15 mouse cellular contexts compared by ENCODE assay signal in the genomic region with DNA sequence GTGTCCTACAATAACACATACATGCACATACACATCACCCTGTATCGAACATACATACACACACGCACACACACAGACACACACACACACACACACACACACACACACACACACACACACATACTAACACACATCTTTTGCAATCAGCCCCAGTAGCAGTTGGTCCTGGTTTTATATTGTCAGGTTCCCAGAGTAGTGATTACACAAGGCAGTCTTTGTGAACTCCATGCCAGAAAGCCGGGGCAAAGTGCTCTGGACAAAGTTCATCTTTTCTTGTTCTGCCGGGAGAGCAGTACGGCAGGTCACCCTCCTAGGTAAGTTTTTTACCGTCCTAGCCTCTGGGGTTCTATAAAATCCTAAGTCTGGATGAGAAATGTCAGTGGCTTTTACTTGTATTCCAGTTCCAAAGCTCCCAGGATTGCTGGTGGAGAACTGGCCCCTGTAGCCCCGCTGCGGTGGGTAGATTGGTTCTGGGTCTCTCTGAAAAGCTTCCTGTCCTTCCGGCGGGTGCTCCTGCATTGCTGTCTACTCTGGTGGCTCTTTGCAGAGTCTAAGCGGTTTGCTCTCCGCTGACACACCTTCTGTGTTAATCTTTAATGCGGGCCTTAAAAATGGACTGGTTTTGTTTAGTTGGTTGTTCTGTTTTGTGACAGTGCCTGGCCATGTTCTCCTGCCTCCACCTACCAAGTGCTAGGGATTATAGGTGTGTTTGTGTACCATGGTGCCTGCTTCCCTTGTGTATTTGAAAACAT. TPM values are rescaled to one million over a fixed set of nuclear protein-coding genes. Genes with fewer than 3 reads are reported as not detected.
DNase-seq lines count a peak whose midpoint lies in the region; ATAC-seq and TF ChIP-seq lines count a peak whose summit lies in the region.
"Had no signal": no experiment of that assay in that cellular context is flagged by ENCODE, and none has a peak within 500 bp of the region (broad histone marks: within the 10 kb centered on the region; RNA-seq: fewer than 3 reads in every experiment).

No protein-coding gene starts in this region.

- peak overlapping the region; percentile 96 for H3K27ac ChIP-seq in liver, adult 2 months (replicated peaks; ENCODE audit: insufficient read depth, low read depth, low read length)
- H3K27ac ChIP-seq in stomach, embryonic 16.5 days (ENCODE audit: low read length): peak overlapping the region; percentile 59
- H3K27ac ChIP-seq: neural tube, embryonic 15.5 days had no signal

- H3K9me3 ChIP-seq in stomach, embryonic 16.5 days (replicated peaks; ENCODE audit: control insufficient read depth, low read length): no peaks in the 10 kb centered on the region
- H3K9me3 ChIP-seq: neural tube, embryonic 15.5 days had no signal

- peak; percentile 58; the same call in 1 of the 2 replicates for ATAC-seq in stomach, embryonic 16.5 days (ENCODE audit: insufficient read depth, low FRiP score)

- H3K79me2 ChIP-seq in liver, adult 2 months (ENCODE audit: control insufficient read depth, insufficient read depth, low read length): peaks cover 32% of the 10 kb centered on the region

- DNase-seq in adrenal gland, postnatal 10 days: peak; percentile 38
- DNase-seq in adrenal gland, adult 18-20 months (ENCODE audit: low spot score in 2 of 2): no peak
- DNase-seq in kidney, adult 9 months: peak; percentile 93
- peak; percentile 98 for DNase-seq in liver, adult 2 months (ENCODE audit: extremely low read depth, low read depth, low spot score)
- no peak for DNase-seq in spleen, postnatal 36 days (ENCODE audit: low spot score in 2 of 2)
- DNase-seq in left cerebral cortex, adult 11 months (ENCODE audit: low spot score): no peak
- DNase-seq in urinary bladder, postnatal 10 days (ENCODE audit: low spot score): no peak
- DNase-seq: cerebellum, adult 11-12 months; embryo, embryonic 11 days; heart, postnatal 36 days; lung, adult 2 months; right cerebral cortex, adult 18-20 months; thymus, postnatal 4 days had no signal

- H3K4me2 ChIP-seq in stomach, embryonic 16.5 days (ENCODE audit: low read depth, low read length): 0 out of 2 replicates have a peak overlapping the region, but pooled peaks have one; percentile 21
- H3K4me2 ChIP-seq: neural tube, embryonic 15.5 days had no signal

- H3K4me1 ChIP-seq in liver, adult 2 months (ENCODE audit: control insufficient read depth, insufficient read depth, low read length): peaks cover 13% of the 10 kb centered on the region
- no peaks in the 10 kb centered on the region for H3K4me1 ChIP-seq in stomach, embryonic 16.5 days (ENCODE audit: control insufficient read depth, insufficient read depth, low read length)

- H3K36me3 ChIP-seq in liver, adult 2 months (ENCODE audit: control insufficient read depth, insufficient read depth, low read length): no peaks in the 10 kb centered on the region
- H3K36me3 ChIP-seq in stomach, embryonic 16.5 days (ENCODE audit: control insufficient read depth, insufficient read depth, low read length): no peaks in the 10 kb centered on the region
- H3K36me3 ChIP-seq: neural tube, embryonic 15.5 days had no signal

- 21% methylated on average over 13 of the region's 13 CpGs for WGBS in liver, adult 2 months
- 63% methylated on average over 13 of the region's 13 CpGs for WGBS in stomach, embryonic 16.5 days

- no peak for TF ChIP-seq CTCF in liver, adult 2 months (IDR thresholded peaks at IDR 0.05; ENCODE audit: low read depth, low read length)

- TF ChIP-seq POLR2A in liver, adult 2 months (IDR thresholded peaks at IDR 0.05; ENCODE audit: extremely low read depth, insufficient read depth, low read length): 0 out of 2 replicates have a peak, but pooled peaks have one; percentile 9

- no peaks in the 10 kb centered on the region for H3K27me3 ChIP-seq in liver, adult 2 months (ENCODE audit: control insufficient read depth, insufficient read depth, low read length)
- no peaks in the 10 kb centered on the region for H3K27me3 ChIP-seq in stomach, embryonic 16.5 days (ENCODE audit: control insufficient read depth, insufficient read depth, low read length)
- H3K27me3 ChIP-seq: neural tube, embryonic 15.5 days had no signal

- H3K9ac ChIP-seq in liver, adult 2 months (ENCODE audit: low read depth, low read length): peak overlapping the region; percentile 85
- no peak overlapping the region for H3K9ac ChIP-seq in stomach, embryonic 16.5 days (ENCODE audit: low read length)
- H3K9ac ChIP-seq: neural tube, embryonic 15.5 days had no signal

- peak overlapping the region; percentile 62 for H3K4me3 ChIP-seq in liver, adult 2 months (ENCODE audit: insufficient read depth, low read depth, low read length)
- H3K4me3 ChIP-seq in stomach, embryonic 16.5 days (replicated peaks; ENCODE audit: low read length): peak overlapping the region; percentile 19
- H3K4me3 ChIP-seq: neural tube, embryonic 15.5 days had no signal

RNA-seq across cellular contexts. Expression of gene Rufy3, which starts 28.8 kb away (rescaled TPM):
- 10 to 100 TPM; 20.7 to 32.5 TPM for total RNA-seq in adrenal gland, postnatal 10 days (2021)
- total RNA-seq in adrenal gland, adult 18-20 months (2021): 10 to 100 TPM; 21.1 to 26.7 TPM
- 27.9 and 31.6 TPM in 2 replicates for total RNA-seq in liver, adult 2 months (2014; rRNA removed)
- polyA plus RNA-seq in liver, adult 2 months (2012; rRNA removed): 7.6 and 9.7 TPM in 2 replicates
- polyA plus RNA-seq in stomach, embryonic 16.5 days (2015; fragmentation: Nextera tagmentation; extraction: Ambion mirVana): 10.9 and 13.5 TPM in 2 replicates

RNA-seq across cellular contexts. Expression of gene Utp3, which starts 39.3 kb away (rescaled TPM):
- 10 to 100 TPM; 30.5 to 31.9 TPM for total RNA-seq in adrenal gland, postnatal 10 days (2021)
- total RNA-seq in adrenal gland, adult 18-20 months (2021): 10 to 100 TPM; 31.4 to 39.5 TPM
- 16.5 and 20.0 TPM in 2 replicates for total RNA-seq in liver, adult 2 months (2014; rRNA removed)
- 7.4 and 7.9 TPM in 2 replicates for polyA plus RNA-seq in liver, adult 2 months (2012; rRNA removed)
- 59.8 and 67.0 TPM in 2 replicates for polyA plus RNA-seq in stomach, embryonic 16.5 days (2015; fragmentation: Nextera tagmentation; extraction: Ambion mirVana)

Comparison
In these comparisons a context has a peak if more than half of its experiments do, and no peak if none do; other contexts are left out.
1. DNase-seq: peak in adrenal gland, postnatal 10 days (single experiment), kidney, adult 9 months (single experiment) and liver, adult 2 months (single experiment); none in adrenal gland, adult 18-20 months (0 of 2), spleen, postnatal 36 days (0 of 2), left cerebral cortex, adult 11 months (single experiment) and urinary bladder, postnatal 10 days (single experiment).